Comparison of ENCODE assay signal across 8 mouse cellular contexts in genomic region chr9:21149654-21150419, GRCm38 (mm10). TPM values are rescaled to one million over a fixed set of nuclear protein-coding genes. Genes with fewer than 3 reads are reported as not detected.
DNase-seq lines count a peak whose midpoint lies in the region; ATAC-seq lines count a peak whose summit lies in the region.

Cdc37 (minus strand) TSS chr9:21149982.

- H3K27ac ChIP-seq in forebrain, embryonic 11.5 days (ENCODE audit: low read depth, low read length): peak within 1 kb of the TSS; percentile 39; the same call in 1 of the 2 replicates
- peak within 1 kb of the TSS; percentile 84 for H3K27ac ChIP-seq in heart, embryonic 16.5 days (ENCODE audit: low read length)
- peak within 1 kb of the TSS; percentile 83 for H3K27ac ChIP-seq in liver, embryonic 15.5 days (replicated peaks)
- no peak within 1 kb of the TSS for H3K27ac ChIP-seq in neural tube, embryonic 12.5 days

- peak; percentile 96 for ATAC-seq in forebrain, embryonic 11.5 days (replicated peaks; ENCODE audit: low FRiP score)
- peak; percentile 91 for ATAC-seq in heart, embryonic 16.5 days (replicated peaks; ENCODE audit: extremely low read depth, insufficient read depth, low FRiP score)
- peak; percentile 93 for ATAC-seq in liver, embryonic 15.5 days (ENCODE audit: insufficient read depth)
- ATAC-seq in neural tube, embryonic 12.5 days (ENCODE audit: low FRiP score, low read depth): peak; percentile 96

- 4% methylated on average over 56 of the region's 56 CpGs for WGBS in forebrain, embryonic 11.5 days
- 3% methylated on average over 56 of the region's 56 CpGs for WGBS in heart, embryonic 16.5 days
- 3% methylated on average over 56 of the region's 56 CpGs for WGBS in liver, embryonic 15.5 days (ENCODE audit: insufficient replicate concordance)
- 4% methylated on average over 56 of the region's 56 CpGs for WGBS in neural tube, embryonic 12.5 days

- peak within 1 kb of the TSS; percentile 85 for H3K4me3 ChIP-seq in forebrain, embryonic 11.5 days (ENCODE audit: low read depth, low read length)
- H3K4me3 ChIP-seq in heart, embryonic 16.5 days (ENCODE audit: low read length): peak within 1 kb of the TSS; percentile 93
- peak within 1 kb of the TSS; percentile 81 for H3K4me3 ChIP-seq in liver, embryonic 15.5 days (replicated peaks)
- H3K4me3 ChIP-seq in neural tube, embryonic 12.5 days: peak within 1 kb of the TSS; percentile 83

- no peaks in the 10 kb centered on the region for H3K27me3 ChIP-seq in forebrain, embryonic 11.5 days (ENCODE audit: control insufficient read depth, insufficient read depth, low read length)
- no peaks in the 10 kb centered on the region for H3K27me3 ChIP-seq in heart, embryonic 16.5 days (ENCODE audit: control insufficient read depth, insufficient read depth, low read length)
- H3K27me3 ChIP-seq in liver, embryonic 15.5 days: peaks cover 9% of the 10 kb centered on the region
- no peaks in the 10 kb centered on the region for H3K27me3 ChIP-seq in neural tube, embryonic 12.5 days (replicated peaks)

- H3K4me1 ChIP-seq in forebrain, embryonic 11.5 days (replicated peaks; ENCODE audit: control insufficient read depth, insufficient read depth, low read length): peaks cover 17% of the 10 kb centered on the region; the same call in 1 of the 2 replicates
- peaks cover 51% of the 10 kb centered on the region for H3K4me1 ChIP-seq in heart, embryonic 16.5 days (ENCODE audit: control insufficient read depth, insufficient read depth, low read length)
- H3K4me1 ChIP-seq in liver, embryonic 15.5 days (replicated peaks): peaks cover 62% of the 10 kb centered on the region
- peaks cover 31% of the 10 kb centered on the region for H3K4me1 ChIP-seq in neural tube, embryonic 12.5 days

- no peaks in the 10 kb centered on the region for H3K9me3 ChIP-seq in forebrain, embryonic 11.5 days (ENCODE audit: control insufficient read depth, low read length)
- no peaks in the 10 kb centered on the region for H3K9me3 ChIP-seq in heart, embryonic 16.5 days (replicated peaks; ENCODE audit: control insufficient read depth, low read length)
- no peaks in the 10 kb centered on the region for H3K9me3 ChIP-seq in liver, embryonic 15.5 days (replicated peaks)
- no peaks in the 10 kb centered on the region for H3K9me3 ChIP-seq in neural tube, embryonic 12.5 days

- H3K4me2 ChIP-seq in forebrain, embryonic 11.5 days (ENCODE audit: low read depth, low read length, severe bottlenecking): peak within 1 kb of the TSS; percentile 67
- peak within 1 kb of the TSS; percentile 97 for H3K4me2 ChIP-seq in heart, embryonic 16.5 days (ENCODE audit: low read depth, low read length)
- H3K4me2 ChIP-seq in liver, embryonic 15.5 days: peak within 1 kb of the TSS; percentile 82
- peak within 1 kb of the TSS; percentile 91 for H3K4me2 ChIP-seq in neural tube, embryonic 12.5 days (replicated peaks)

- DNase-seq in CD8-positive naive resting alpha-beta T cell, adult 2 months (ENCODE audit: low read depth in 2 of 2, low spot score in 2 of 2): peak; percentile 77 to 84
- peak; percentile 92 for DNase-seq in c-Kit-positive CD71-negative TER-119-negative erythroid progenitor cells, embryonic 14.5 days (ENCODE audit: low read depth)
- DNase-seq in forebrain, embryonic 11.5 days (ENCODE audit: low spot score): peak; percentile 97
- DNase-seq in kidney, postnatal 36 days: peak; percentile 95 to 98
- peak; percentile 78 for DNase-seq in telencephalon, adult 2 months (ENCODE audit: low read depth, low spot score)

- no peaks in the 10 kb centered on the region; the same call in 1 of the 2 replicates for H3K36me3 ChIP-seq in forebrain, embryonic 11.5 days (ENCODE audit: control insufficient read depth, insufficient read depth, low read length)
- H3K36me3 ChIP-seq in heart, embryonic 16.5 days (ENCODE audit: control insufficient read depth, insufficient read depth): peaks cover 2% of the 10 kb centered on the region
- peaks cover 24% of the 10 kb centered on the region for H3K36me3 ChIP-seq in liver, embryonic 15.5 days (replicated peaks)
- H3K36me3 ChIP-seq in neural tube, embryonic 12.5 days: peaks cover 15% of the 10 kb centered on the region

- H3K9ac ChIP-seq in forebrain, embryonic 11.5 days (ENCODE audit: low read length): peak within 1 kb of the TSS; percentile 90
- peak within 1 kb of the TSS; percentile 93 for H3K9ac ChIP-seq in heart, embryonic 16.5 days (ENCODE audit: low read length)
- peak within 1 kb of the TSS; percentile 83 for H3K9ac ChIP-seq in liver, embryonic 15.5 days
- H3K9ac ChIP-seq in neural tube, embryonic 12.5 days: peak within 1 kb of the TSS; percentile 79

RNA-seq across cellular contexts. Expression of gene Cdc37, which starts in this region (rescaled TPM):
- 300 and 308 TPM in 2 replicates for polyA plus RNA-seq in forebrain, embryonic 11.5 days (2014; fragmentation: Nextera tagmentation; extraction: Ambion mirVana)
- polyA plus RNA-seq in heart, embryonic 16.5 days (2015; fragmentation: Nextera tagmentation; extraction: Ambion mirVana): 226 and 279 TPM in 2 replicates
- 115 and 122 TPM in 2 replicates for polyA plus RNA-seq in liver, embryonic 15.5 days (2015; fragmentation: Nextera tagmentation; extraction: Ambion mirVana)
- polyA plus RNA-seq in neural tube, embryonic 12.5 days (2016; fragmentation: Nextera tagmentation; extraction: Ambion mirVana): 271 and 293 TPM in 2 replicates
